ENCODE assay signal across 8 mouse cellular contexts in genomic region chr19:36833788-36834531, GRCm38 (mm10). TPM values are rescaled to one million over a fixed set of nuclear protein-coding genes. Genes with fewer than 3 reads are reported as not detected.
DNase-seq lines count a peak whose midpoint lies in the region; ATAC-seq lines count a peak whose summit lies in the region.

Tnks2 (plus strand) TSS chr19:36834232.

- H3K27ac ChIP-seq in hindbrain, embryonic 16.5 days (ENCODE audit: low read depth, low read length), result peak within 1 kb of the TSS; percentile 96
- H3K27ac ChIP-seq in macrophage, result peak within 1 kb of the TSS; percentile 88

- H3K79me2 ChIP-seq in macrophage (ENCODE audit: inconsistent target), result peaks cover 44% of the 10 kb centered on the region

- H3K36me3 ChIP-seq in hindbrain, embryonic 16.5 days (ENCODE audit: control insufficient read depth, insufficient read depth, low read length), result no peaks in the 10 kb centered on the region
- no peaks in the 10 kb centered on the region for H3K36me3 ChIP-seq in macrophage (ENCODE audit: inconsistent target)

- H3K4me2 ChIP-seq in hindbrain, embryonic 16.5 days (ENCODE audit: low read length), result peak within 1 kb of the TSS; percentile 88

- WGBS in hindbrain, embryonic 16.5 days, result under 1% methylated on average over 54 of the region's 73 CpGs
- WGBS in macrophage (ENCODE audit: missing documents), result under 1% methylated on average over 73 of the region's 73 CpGs

- H3K4me3 ChIP-seq in hindbrain, embryonic 16.5 days (ENCODE audit: low read length), result peak within 1 kb of the TSS; percentile 100
- peak within 1 kb of the TSS; percentile 78 for H3K4me3 ChIP-seq in macrophage (ENCODE audit: inconsistent target)

- H3K4me1 ChIP-seq in hindbrain, embryonic 16.5 days (ENCODE audit: control insufficient read depth, insufficient read depth, low read depth, low read length), result peaks cover 17% of the 10 kb centered on the region

- peak; percentile 97 for ATAC-seq in hindbrain, embryonic 16.5 days

- H3K9ac ChIP-seq in hindbrain, embryonic 16.5 days (ENCODE audit: low read depth, low read length), result peak within 1 kb of the TSS; percentile 96

- DNase-seq in T-cell, adult 2 months (ENCODE audit: low spot score), result peak; percentile 85
- DNase-seq in cerebellum, postnatal 36 days, result peak; percentile 96
- DNase-seq in gastrocnemius, adult 18-20 months (ENCODE audit: low spot score), result peak; percentile 95
- peak; percentile 95 to 97 for DNase-seq in left cerebral cortex, adult 18-20 months (ENCODE audit: low spot score in 2 of 2)
- peak; percentile 96 for DNase-seq in right cerebral cortex, adult 18-20 months
- peak; percentile 91 for DNase-seq in urinary bladder, postnatal 10 days (ENCODE audit: low spot score)

- no peaks in the 10 kb centered on the region for H3K9me3 ChIP-seq in hindbrain, embryonic 16.5 days (ENCODE audit: control insufficient read depth, low read length)

- H3K27me3 ChIP-seq in hindbrain, embryonic 16.5 days (replicated peaks; ENCODE audit: control insufficient read depth, insufficient read depth, low read length), result no peaks in the 10 kb centered on the region

RNA-seq across cellular contexts. Expression of gene Tnks2, which starts in this region (rescaled TPM):
- 100 to 1,000 TPM; 104 to 130 TPM for total RNA-seq in gastrocnemius, adult 18-20 months (2021)
- polyA plus RNA-seq in hindbrain, embryonic 16.5 days (2015; fragmentation: Nextera tagmentation; extraction: Ambion mirVana), result 19.0 and 36.7 TPM in 2 replicates
- 100 to 1,000 TPM; 110 to 117 TPM for total RNA-seq in left cerebral cortex, adult 18-20 months (2021)
- total RNA-seq in macrophage (2018; cell fraction: chromatin; rRNA removed), result 100 to 1,000 TPM in 25 of 26 experiments, 10 to 100 TPM in 1; 94.9 to 212 (median 142) TPM
- 100 to 1,000 TPM in 1 of 26 experiments, 10 to 100 TPM in 25; 60.3 to 107 (median 80.7) TPM for total RNA-seq in macrophage (2018; cell fraction: cytosol; rRNA removed)
- 100 to 1,000 TPM in 12 of 26 experiments, 10 to 100 TPM in 14; 66.0 to 150 (median 98.4) TPM for total RNA-seq in macrophage (2018; cell fraction: nucleus; rRNA removed)
- 59.3 to 62.3 TPM (median 62.1 TPM) in 3 replicates for polyA plus RNA-seq in macrophage (2018)

Comparison
In these comparisons a context has a peak if more than half of its experiments do, and no peak if none do; other contexts are left out.
1. Peak in every context shown above with its lines: DNase-seq, ATAC-seq, H3K4me3 ChIP-seq and H3K27ac ChIP-seq.